Mouse (Mus musculus): ENCODE data around the gene Pnpla8. TPM values are rescaled to one million over a fixed set of nuclear protein-coding genes. Genes with fewer than 3 reads are reported as not detected.

Gene Pnpla8
- polyA plus RNA-seq, 1 experiment from 2014 or later = 97.1 TPM

- Histone ChIP-seq H3K27ac (no peak overlapping the region), H3K4me2 (ENCODE audit: low read length) (no peak overlapping the region), H3K9ac (ENCODE audit: low read depth, low read length) (no peak overlapping the region), H3K27me3 (ENCODE audit: insufficient read depth, low read length) (no peaks in the 10 kb centered on the region), H3K36me3 (ENCODE audit: insufficient read depth, low read length) (no peaks in the 10 kb centered on the region), H3K4me3 (replicated peaks; ENCODE audit: low read depth, low read length) (no peak overlapping the region), H3K4me1 (replicated peaks; ENCODE audit: insufficient read depth, low read length) (no peaks in the 10 kb centered on the region), H3K9me3 (replicated peaks; ENCODE audit: low read length) (no peaks in the 10 kb centered on the region)
- 54% methylated on average over 3 of the region's 3 CpGs for WGBS
- TF ChIP-seq CTCF (IDR thresholded peaks at IDR 0.05; ENCODE audit: low read depth) = no peak
- DNase-seq (ENCODE audit: low spot score) (no peak), ATAC-seq (replicated peaks; ENCODE audit: low FRiP score, low read depth) (no peak)
These were observed 150.0 kb downstream of the Pnpla8 start for GRCm38 (mm10) chr12:44371076-44371710.

Small RNA genes lying within 50 kb of the gene (microRNA-seq; reads per million reads assigned to microRNA genes)
- gene Mir5627 = not detected

Other genes starting within 250 kb of the Pnpla8 start
- 38.9 and 39.0 TPM in 2 replicates for gene Dnajb9, start 11.0 kb upstream of the Pnpla8 start, polyA plus RNA-seq (2015; fragmentation: Nextera tagmentation; extraction: Ambion mirVana)
- 5.1 and 6.0 TPM in 2 replicates for gene Nrcam, start 107.5 kb downstream of the Pnpla8 start, polyA plus RNA-seq (2015; fragmentation: Nextera tagmentation; extraction: Ambion mirVana)